Mouse (Mus musculus) cortical plate, adult 2 months (tissue): ENCODE measurements around the gene 6030468B19Rik.

Experiments used
- CTCF ChIP-seq: fragments of 200-500 bp; IDR thresholded peaks from 2 replicates; pipeline ENCODE4 v1.5.1; 2011; ENCODE audit warnings: mild to moderate bottlenecking, control low read depth, low read length; ENCODE audit not compliant: insufficient read depth; ENCODE audit errors: extremely low read depth
- POLR2A ChIP-seq: fragments of 200-500 bp; IDR thresholded peaks from 2 replicates; pipeline ENCODE4 v1.6.1; 2011; ENCODE audit warnings: mild to moderate bottlenecking, low read length, control low read depth; ENCODE audit not compliant: insufficient read depth; ENCODE audit errors: extremely low read depth

DNA sequence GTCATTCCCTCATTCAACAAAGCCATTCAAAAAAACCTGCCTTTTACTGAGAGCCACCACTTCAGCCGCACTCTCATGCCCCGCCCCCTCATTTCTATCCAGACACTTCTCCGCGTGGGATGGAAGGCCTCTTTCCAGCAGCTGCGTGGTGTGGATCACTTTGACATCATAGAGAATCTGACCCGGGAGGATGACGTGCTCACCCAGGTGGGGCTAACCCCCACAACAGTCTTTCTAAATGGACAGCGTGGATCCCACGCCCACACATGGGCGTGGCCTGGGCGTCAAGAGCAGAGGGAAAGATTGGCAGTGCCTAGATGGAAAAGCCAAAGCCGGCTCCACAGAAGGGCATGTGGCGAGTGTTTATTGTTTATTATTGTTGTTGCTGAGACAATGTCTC is 38.8 kb downstream of the 6030468B19Rik start:
- TF ChIP-seq CTCF = no peak
- TF ChIP-seq POLR2A = no peak
